Mouse (Mus musculus) hematopoietic stem cell, adult 5-6 weeks (primary cell): Measurements from ENCODE around the gene Zfp541. TPM values are rescaled to one million over a fixed set of nuclear protein-coding genes. Genes with fewer than 3 reads are reported as not detected.
A peak's percentile ranks its signal among the peaks of the same experiment; 100 is the strongest.

Experiments used
- ATAC-seq, 2 experiments: fragments of 125-278 bp in 1 of 2; replicated peaks in 1 of 2; 2 replicates each; pipeline ENCODE4 v1.8.0; 2016 to 2017; ENCODE audit warnings: inconsistent platforms in 2 of 2, mild to moderate bottlenecking in 2 of 2, moderate number of reproducible peaks in 2 of 2, low read depth in 1 of 2, moderate TSS enrichment in 1 of 2; ENCODE audit not compliant: low FRiP score in 2 of 2, poor library complexity in 2 of 2, severe bottlenecking in 2 of 2, insufficient read depth in 1 of 2, low TSS enrichment in 1 of 2
- total RNA-seq: library from RNA; stranded (forward); fragments of 172-1452, 232-1000 nt; gene quantifications from 2 replicates; pipeline ENCODE4 v1.2.3, GENCODE M21; 2017

Zfp541 gene
- total RNA-seq, 1 experiment from 2014 or later: not detected

- no peak for ATAC-seq
Observed at GRCm38 (mm10) chr7:16041208-16041607, 20.4 kb upstream of the Zfp541 start.

- ATAC-seq: no peak
Observed at GRCm38 (mm10) chr7:16042850-16043775, 18.5 kb upstream of the Zfp541 start.

GRCm38 (mm10) chr7:16043861-16044435 is 17.7 kb upstream of the Zfp541 start:
- no peak for ATAC-seq

DNA sequence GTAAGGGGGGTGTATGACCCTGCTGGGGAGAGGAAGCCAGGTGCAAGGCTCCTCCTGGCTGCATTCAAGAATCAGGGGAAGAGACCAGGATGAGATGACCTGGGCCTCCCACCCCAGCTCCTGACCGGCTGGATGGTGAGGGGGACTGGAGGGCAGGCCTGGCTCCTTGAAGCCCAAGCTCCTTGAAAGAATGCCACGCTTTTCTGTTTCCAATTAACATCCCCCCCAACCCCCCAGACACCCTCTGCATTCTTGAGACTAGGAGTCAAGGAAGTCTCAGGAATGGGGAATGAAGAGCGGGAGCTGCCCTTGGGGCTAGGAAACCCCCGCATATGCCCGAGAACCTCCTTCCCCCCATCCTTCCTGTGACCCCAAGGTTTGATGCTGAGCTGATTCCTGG is 17.1 kb upstream of the Zfp541 start:
- ATAC-seq: no peak

DNA sequence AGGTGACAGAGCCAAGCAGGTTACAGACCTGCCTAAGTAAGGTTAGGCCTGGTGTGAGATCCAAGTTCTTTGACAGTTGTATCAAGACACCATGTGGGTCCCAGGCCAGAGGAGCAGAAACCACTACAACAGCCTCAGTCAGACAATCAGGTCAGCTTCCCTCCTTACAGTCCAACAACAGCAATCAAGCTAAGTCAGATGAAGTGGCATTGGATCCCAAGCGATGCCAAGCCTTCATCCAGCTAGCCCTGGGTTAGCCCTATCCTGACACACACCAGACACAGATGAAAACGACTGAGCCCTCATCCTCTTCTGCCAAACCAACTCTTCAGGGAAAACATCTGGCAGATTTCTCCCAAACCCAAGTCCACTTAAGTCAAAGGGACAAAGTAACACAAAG is 16.1 kb upstream of the Zfp541 start:
- no peak for ATAC-seq

DNA sequence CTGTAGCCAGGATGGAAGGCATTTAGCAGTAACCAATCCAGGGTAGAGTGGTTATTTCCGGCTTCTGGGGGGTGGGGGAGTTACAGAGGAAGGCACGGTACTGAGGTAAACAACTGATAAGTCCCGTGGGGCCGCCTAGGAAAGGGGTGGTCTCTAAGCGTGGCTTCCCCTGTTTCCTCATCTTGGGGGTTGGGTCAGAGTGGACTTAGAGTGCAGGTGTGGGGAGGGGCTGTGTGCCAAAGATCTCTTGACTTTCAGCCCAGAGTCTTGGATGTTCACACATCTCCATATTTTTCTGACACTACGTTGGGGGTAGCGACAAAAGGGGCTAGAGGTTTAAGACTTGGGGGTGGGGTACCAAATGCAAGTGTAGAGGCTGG is 15.5 kb upstream of the Zfp541 start:
- ATAC-seq: peak; percentile 40 to 54

DNA sequence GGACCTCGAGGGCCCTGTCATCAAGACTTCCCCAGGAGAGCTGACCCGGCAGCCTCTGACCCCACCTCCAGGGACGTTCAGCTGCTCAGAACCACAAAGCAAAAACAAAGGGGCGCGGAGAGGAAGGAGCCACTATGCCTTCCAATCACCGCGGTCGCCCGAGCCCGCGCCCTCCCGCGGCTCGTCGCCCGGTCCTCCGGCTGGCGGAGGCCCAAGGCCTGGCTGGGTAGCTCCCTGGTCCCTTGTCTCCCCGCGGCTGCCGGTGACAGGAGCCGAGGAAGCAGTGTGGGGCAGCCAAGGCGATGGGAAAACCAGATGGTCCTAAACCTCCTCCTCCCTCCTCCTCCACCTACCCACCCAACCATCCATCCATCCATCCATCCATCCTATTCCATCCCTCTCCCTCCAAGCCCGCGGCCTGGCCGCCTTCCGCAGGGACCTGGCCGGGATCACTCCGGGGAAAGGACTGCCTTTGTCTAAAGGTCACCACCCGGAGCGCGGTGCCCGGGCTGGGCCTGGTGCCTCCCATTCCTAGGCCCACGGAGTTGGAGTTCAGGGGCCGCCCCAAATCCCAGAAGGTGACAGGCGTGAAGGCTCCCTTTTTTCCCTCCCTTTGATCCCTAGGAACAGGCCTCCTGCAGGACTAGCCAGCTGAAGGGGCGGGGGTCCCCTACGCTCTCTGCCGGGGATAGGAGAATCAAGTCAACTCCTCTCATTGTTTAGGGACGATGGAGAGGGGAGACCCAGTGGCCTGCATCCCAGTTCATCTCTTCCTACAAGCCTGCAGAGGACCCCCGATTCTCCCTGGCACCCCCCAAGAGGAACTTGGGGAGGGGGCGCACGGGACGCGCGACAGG is 14.9 kb upstream of the Zfp541 start:
- peak; percentile 49 to 57 for ATAC-seq

GRCm38 (mm10) chr7:16047338-16048146 is 14.1 kb upstream of the Zfp541 start, which contains the start of gene Bicra:
Gene Bicra (minus strand): TSS chr7:16047921.
- peak in 1 of 2 experiments; percentile 8; a peak in 1 of 4 replicates for ATAC-seq

DNA sequence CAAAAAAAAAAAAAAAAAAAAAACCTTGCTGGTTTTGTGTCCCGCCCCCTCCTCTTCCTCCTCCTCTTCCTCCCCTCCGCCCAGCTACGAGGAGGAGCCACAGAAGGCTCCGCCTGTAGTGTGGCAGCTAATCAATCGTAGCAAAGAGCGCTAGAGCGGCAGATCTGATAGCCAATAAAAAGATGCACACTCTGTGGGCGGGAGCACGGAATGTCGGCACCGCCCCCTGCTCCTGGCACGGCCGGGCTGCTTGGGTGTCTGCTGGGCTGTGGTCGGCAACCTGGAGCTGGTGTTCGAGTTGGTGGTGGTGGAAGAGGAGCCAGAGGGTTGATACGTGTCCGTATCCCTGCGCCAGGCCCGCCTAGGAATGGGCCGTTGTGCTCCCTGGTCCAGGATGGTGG is 13.4 kb upstream of the Zfp541 start:
- peak; percentile 60 to 67 for ATAC-seq

- no peak for ATAC-seq
Observed at GRCm38 (mm10) chr7:16048675-16049575, 12.7 kb upstream of the Zfp541 start.

- no peak for ATAC-seq
Observed at GRCm38 (mm10) chr7:16049576-16049915, 12.1 kb upstream of the Zfp541 start.

GRCm38 (mm10) chr7:16050600-16050999 is 11.0 kb upstream of the Zfp541 start:
- no peak for ATAC-seq

DNA sequence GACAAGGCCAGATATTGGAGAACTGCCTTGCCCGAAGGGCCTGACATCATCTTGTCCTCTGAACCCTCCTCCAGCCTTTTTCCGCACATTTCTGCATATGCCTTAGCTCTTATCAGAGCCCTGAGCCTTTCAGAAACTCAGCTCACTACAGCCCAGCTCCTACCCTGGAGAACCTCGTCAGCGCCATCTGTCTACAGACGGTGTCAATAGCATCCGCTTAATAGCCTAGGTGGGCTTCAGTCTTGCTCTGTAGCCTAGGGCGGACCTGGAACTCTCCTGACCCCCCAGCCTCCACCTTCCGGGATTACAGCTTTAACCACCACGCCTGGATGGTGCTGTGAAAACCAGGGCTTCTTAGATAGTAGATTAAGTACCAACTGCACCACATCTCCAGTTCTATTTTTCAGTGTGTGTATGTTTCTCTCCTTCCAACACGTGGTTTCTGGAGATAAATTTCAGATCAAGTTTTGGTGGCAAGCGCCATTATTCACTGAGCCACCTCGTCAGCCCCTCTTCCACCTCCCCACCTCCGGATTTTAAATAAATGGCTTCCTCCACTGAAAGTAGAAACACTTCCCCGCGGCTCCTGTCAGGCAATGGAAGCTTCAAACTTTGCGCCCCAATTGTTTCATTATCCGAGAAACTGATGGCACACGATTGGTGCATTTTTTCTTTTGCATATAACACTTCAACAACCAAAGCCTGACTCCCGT is 9.6 kb upstream of the Zfp541 start:
- peak; percentile 44 to 50 for ATAC-seq

GRCm38 (mm10) chr7:16052684-16053083 is 8.9 kb upstream of the Zfp541 start:
- ATAC-seq: peak; percentile 58 to 68

- ATAC-seq: peak in 1 of 2 experiments; percentile 29; a peak in 1 of 4 replicates
Observed at GRCm38 (mm10) chr7:16053105-16053504, 8.5 kb upstream of the Zfp541 start.

DNA sequence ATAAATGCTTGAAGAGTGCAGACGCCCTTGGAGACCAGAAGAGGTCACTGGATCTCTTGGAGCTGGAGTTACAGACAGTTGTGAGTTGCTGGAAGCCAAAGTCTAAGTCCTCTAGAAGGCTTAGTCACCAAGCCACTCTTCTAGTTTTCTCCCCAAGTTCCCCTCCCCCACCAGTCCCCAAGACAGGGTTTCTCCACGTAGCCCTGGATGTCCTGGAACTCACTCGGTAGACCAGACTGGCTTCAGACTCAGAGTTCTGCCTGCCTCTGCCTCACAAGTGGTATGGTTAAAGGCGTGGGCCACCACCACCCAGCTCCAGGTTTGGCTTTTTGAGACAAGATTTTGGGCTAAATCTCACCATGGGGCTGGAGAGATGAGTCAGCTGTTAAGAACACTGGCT is 6.6 kb upstream of the Zfp541 start:
- no peak for ATAC-seq
